Mouse (Mus musculus) kidney, postnatal 10 days (tissue): Measurements from ENCODE around the gene Upk1a.

ENCODE experiments used
- DNase-seq: peaks from one replicate; pipeline ENCODE4 v3.0.0; 2021; ENCODE audit warnings: mixed read lengths

Upk1a gene

GRCm38 (mm10) chr7:30567555-30567954, 45.1 kb downstream of the Upk1a start:
- no peak for DNase-seq

- DNase-seq = peak; percentile 65
Measured at GRCm38 (mm10) chr7:30566033-30566432, 46.6 kb downstream of the Upk1a start.

- DNase-seq = no peak
Measured at GRCm38 (mm10) chr7:30564970-30565571, 47.6 kb downstream of the Upk1a start, which contains the start of gene Igflr1. Gene Igflr1, plus strand, starts transcription at chr7:30565427.

GRCm38 (mm10) chr7:30563906-30564280, 48.8 kb downstream of the Upk1a start:
- DNase-seq = no peak

- DNase-seq = peak; percentile 98
Measured at GRCm38 (mm10) chr7:30563117-30563905, 49.3 kb downstream of the Upk1a start, which contains the start of the genes U2af1l4, Gm49396 and Psenen. Gene U2af1l4, plus strand, starts transcription at chr7:30563301. Gene Gm49396, plus strand, starts transcription at chr7:30563344. Gene Psenen, minus strand, starts transcription at chr7:30563627.

GRCm38 (mm10) chr7:30562526-30563116, 50.0 kb downstream of the Upk1a start:
- peak; percentile 47 for DNase-seq

- DNase-seq = no peak
Measured at GRCm38 (mm10) chr7:30560296-30560695, 52.4 kb downstream of the Upk1a start.

GRCm38 (mm10) chr7:30559443-30559954, 53.1 kb downstream of the Upk1a start, which contains the start of gene Lin37:
Gene Lin37, minus strand, starts transcription at chr7:30559838.
- peak; percentile 98 for DNase-seq

- no peak for DNase-seq
Measured at GRCm38 (mm10) chr7:30558656-30559442, 53.8 kb downstream of the Upk1a start.

GRCm38 (mm10) chr7:30557901-30558514, 54.6 kb downstream of the Upk1a start:
- DNase-seq = no peak

GRCm38 (mm10) chr7:30556894-30557536, 55.6 kb downstream of the Upk1a start:
- DNase-seq = no peak

GRCm38 (mm10) chr7:30553810-30554584, 58.6 kb downstream of the Upk1a start:
- DNase-seq = no peak
